Mouse (Mus musculus) gastrocnemius, postnatal 4 days (tissue): Measurements from ENCODE around the gene Gm20219. TPM values are rescaled to one million over a fixed set of nuclear protein-coding genes. Genes with fewer than 3 reads are reported as not detected.
A peak's percentile ranks its signal among the peaks of the same experiment; 100 is the strongest.
"Not testable (repeated sequence)": the region's sequence is repeated elsewhere in the genome, so short reads cannot be mapped to it uniquely, and the experiment has no call there.

Experiments
- DNase-seq, 2 experiments: peaks; one replicate each; pipeline ENCODE4 v3.0.0; 2021 to 2022; ENCODE audit warnings: low spot score in 2 of 2, mixed read lengths in 2 of 2
- total RNA-seq, 2 experiments: library from RNA; stranded (reverse); gene quantifications; 2 replicates each; pipeline ENCODE4 v1.2.3; 2021

Gene Gm20219
- total RNA-seq, 2 experiments from 2014 or later: 0.83 to 1.4 TPM

- no peak for DNase-seq
Measured at GRCm38 (mm10) chr17:56514916-56515315, 39.3 kb downstream of the Gm20219 start.

- DNase-seq: no peak
Measured at GRCm38 (mm10) chr17:56514330-56514729, 39.9 kb downstream of the Gm20219 start.

- DNase-seq: no peak
Measured at GRCm38 (mm10) chr17:56512310-56512709, 41.9 kb downstream of the Gm20219 start, which contains the start of gene Znrf4. Znrf4 (minus strand) TSS chr17:56512431.

- DNase-seq: no peak
Measured at GRCm38 (mm10) chr17:56511707-56512090, 42.5 kb downstream of the Gm20219 start.

- DNase-seq: no peak
Measured at GRCm38 (mm10) chr17:56510970-56511706, 43.0 kb downstream of the Gm20219 start.

GRCm38 (mm10) chr17:56510473-56510969 lies 43.7 kb downstream of the Gm20219 start:
- no peak for DNase-seq

GRCm38 (mm10) chr17:56509707-56510472 lies 44.3 kb downstream of the Gm20219 start:
- no peak for DNase-seq

- no peak for DNase-seq
Measured at GRCm38 (mm10) chr17:56509021-56509640, 45.1 kb downstream of the Gm20219 start.

GRCm38 (mm10) chr17:56507161-56508068 lies 46.8 kb downstream of the Gm20219 start:
- DNase-seq: peak; percentile 77 to 93

- DNase-seq: no peak
Measured at GRCm38 (mm10) chr17:56506417-56507065, 47.6 kb downstream of the Gm20219 start.

- DNase-seq: no peak
Measured at GRCm38 (mm10) chr17:56505401-56505800, 48.8 kb downstream of the Gm20219 start.

GRCm38 (mm10) chr17:56502526-56502925 lies 51.7 kb downstream of the Gm20219 start:
- DNase-seq: peak in 1 of 2 experiments; percentile 60

GRCm38 (mm10) chr17:56501635-56502400 lies 52.4 kb downstream of the Gm20219 start:
- not testable (repeated sequence) for DNase-seq

Other genes starting within 250 kb of the Gm20219 start
- gene Kdm4b, start 228.3 kb downstream of the Gm20219 start, total RNA-seq: 10 to 100 TPM; 33.3 to 35.0 TPM
- 100 to 1,000 TPM; 115 TPM for gene Ptprs, start 77.9 kb downstream of the Gm20219 start, total RNA-seq
- not detected for gene Znrf4, start 42.0 kb downstream of the Gm20219 start, total RNA-seq
- 10 to 100 TPM; 56.4 to 78.9 TPM for gene Safb2, start 30.2 kb upstream of the Gm20219 start, total RNA-seq
- gene Safb, start 30.4 kb upstream of the Gm20219 start, total RNA-seq: 100 to 1,000 TPM in 1 of 2 experiments, 10 to 100 TPM in 1; 96.9 to 117 TPM
- gene 2410015M20Rik, start 55.4 kb upstream of the Gm20219 start, total RNA-seq: 100 to 1,000 TPM; 232 to 255 TPM
- gene Rpl36, start 59.0 kb upstream of the Gm20219 start, total RNA-seq: 1,000 to 10,000 TPM; 1,009 to 1,061 TPM
- gene Lonp1, start 72.5 kb upstream of the Gm20219 start, total RNA-seq: 10 to 100 TPM; 58.1 to 59.2 TPM
- gene Catsperd, start 73.8 kb upstream of the Gm20219 start, total RNA-seq: not detected
- 10 to 100 TPM; 58.6 to 59.4 TPM for gene Ranbp3, start 118.9 kb upstream of the Gm20219 start, total RNA-seq
- gene Ndufa11, start 163.4 kb upstream of the Gm20219 start, total RNA-seq: 100 to 1,000 TPM; 358 to 365 TPM
- gene Vmac, start 163.6 kb upstream of the Gm20219 start, total RNA-seq: 1 to 10 TPM; 7.5 to 8.0 TPM
- 1 to 10 TPM; 1.0 to 1.9 TPM for gene Nrtn, start 203.1 kb upstream of the Gm20219 start, total RNA-seq
- gene Dus3l, start 210.4 kb upstream of the Gm20219 start, total RNA-seq: 10 to 100 TPM; 21.6 to 21.7 TPM
- gene Prr22, start 215.9 kb upstream of the Gm20219 start, total RNA-seq: under 1 TPM; 0.47 to 0.49 TPM